Mouse (Mus musculus) forebrain, embryonic 14.5 days (tissue): ENCODE measurements around the gene Spata17. TPM values are rescaled to one million over a fixed set of nuclear protein-coding genes. Genes with fewer than 3 reads are reported as not detected.

Experiments used
- ATAC-seq: fragments of 200-750 bp; cut with Nextera tagmentation; 2 replicates; pipeline ENCODE4 v1.8.0; 2017; ENCODE audit warnings: mild to moderate bottlenecking, moderate library complexity
- DNase-seq: peaks from one replicate; pipeline ENCODE4 v3.0.0-alpha.2; 2015; ENCODE audit warnings: low spot score
- H3K27ac ChIP-seq: fragments of 300-500 bp; sonication (generic); 2 replicates; pipeline ENCODE4 v1.5.1; 2014; ENCODE audit warnings: low read depth, mild to moderate bottlenecking, control low read depth, low read length, moderate library complexity
- H3K27me3 ChIP-seq: fragments of 300-500 bp; sonication (generic); replicated peaks from 2 replicates; pipeline ENCODE4 v1.6.1; 2014; ENCODE audit warnings: low read length, control low read depth, mixed read lengths; ENCODE audit not compliant: control insufficient read depth, insufficient read depth
- H3K36me3 ChIP-seq: fragments of 300-500 bp; sonication (generic); 2 replicates; pipeline ENCODE4 v1.6.1; 2014; ENCODE audit warnings: low read length, control low read depth; ENCODE audit not compliant: control insufficient read depth, insufficient read depth
- H3K4me1 ChIP-seq: fragments of 300-500 bp; sonication (generic); 2 replicates; pipeline ENCODE4 v1.6.1; 2014; ENCODE audit warnings: antibody characterized with exemption, low read length, control low read depth; ENCODE audit not compliant: control insufficient read depth, insufficient read depth
- H3K4me2 ChIP-seq: fragments of 300-500 bp; sonication (generic); 2 replicates; pipeline ENCODE4 v1.6.1; 2014; ENCODE audit warnings: mild to moderate bottlenecking, control low read depth, low read length
- H3K4me3 ChIP-seq: fragments of 300-500 bp; sonication (generic); 2 replicates; pipeline ENCODE4 v1.5.1; 2014; ENCODE audit warnings: low read depth, low read length, control low read depth
- H3K9ac ChIP-seq: fragments of 300-500 bp; sonication (generic); 2 replicates; pipeline ENCODE4 v1.6.1; 2014; ENCODE audit warnings: mild to moderate bottlenecking, low read length, control low read depth, moderate library complexity
- H3K9me3 ChIP-seq: fragments of 300-500 bp; sonication (generic); replicated peaks from 2 replicates; pipeline ENCODE4 v1.6.1; 2016; ENCODE audit warnings: low read length, control low read depth, mixed read lengths; ENCODE audit not compliant: control insufficient read depth
- WGBS: fragments of 180-500 bp; shearing (Covaris S2); extraction: QIAGEN DNeasy Blood & Tissue Kit; methylation state at CpG from one replicate; pipeline ENCODE4 v1.1.7; 2014; 5-methylcytosine and 5-hydroxymethylcytosine counted together
- polyA plus RNA-seq: library from polyadenylated mRNA; unstranded; fragments of >200 nt; fragmentation: Nextera tagmentation; extraction: Ambion mirVana; gene quantifications from 2 replicates; pipeline ENCODE4 v1.2.1, GENCODE M21; 2014

The Spata17 gene
- polyA plus RNA-seq, 1 experiment from 2014 or later: 0.79 TPM

DNA sequence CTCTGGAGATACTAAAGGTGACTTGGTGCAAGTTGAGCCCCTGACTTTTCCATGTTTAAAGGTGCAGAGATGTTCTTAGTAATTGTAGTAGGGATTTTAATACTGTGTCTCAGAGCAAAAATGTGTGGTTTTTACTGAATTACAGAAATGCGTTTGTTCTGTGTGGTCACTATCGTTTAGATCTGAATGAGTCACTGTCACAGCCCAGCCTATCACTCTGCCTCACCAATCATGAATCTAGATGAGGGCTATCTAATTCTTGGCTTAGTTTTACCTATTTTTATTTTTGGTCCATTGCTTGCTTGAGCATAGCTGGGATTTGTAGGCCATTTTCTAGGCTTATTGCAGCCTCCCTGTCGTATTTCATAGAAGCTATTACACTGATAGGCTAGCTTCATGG is 19.9 kb upstream of the Spata17 start:
- no peak for DNase-seq
- H3K9me3 ChIP-seq: no peaks in the 10 kb centered on the region
- H3K27ac ChIP-seq: no peak overlapping the region
- H3K4me3 ChIP-seq: no peak overlapping the region
- H3K27me3 ChIP-seq: no peaks in the 10 kb centered on the region
- WGBS: 93% methylated on average over 3 of the region's 3 CpGs
- no peaks in the 10 kb centered on the region for H3K4me1 ChIP-seq
- H3K9ac ChIP-seq: no peak overlapping the region
- H3K36me3 ChIP-seq: peaks cover 18% of the 10 kb centered on the region; the same call in 1 of the 2 replicates
- no peak for ATAC-seq
- H3K4me2 ChIP-seq: no peak overlapping the region

DNA sequence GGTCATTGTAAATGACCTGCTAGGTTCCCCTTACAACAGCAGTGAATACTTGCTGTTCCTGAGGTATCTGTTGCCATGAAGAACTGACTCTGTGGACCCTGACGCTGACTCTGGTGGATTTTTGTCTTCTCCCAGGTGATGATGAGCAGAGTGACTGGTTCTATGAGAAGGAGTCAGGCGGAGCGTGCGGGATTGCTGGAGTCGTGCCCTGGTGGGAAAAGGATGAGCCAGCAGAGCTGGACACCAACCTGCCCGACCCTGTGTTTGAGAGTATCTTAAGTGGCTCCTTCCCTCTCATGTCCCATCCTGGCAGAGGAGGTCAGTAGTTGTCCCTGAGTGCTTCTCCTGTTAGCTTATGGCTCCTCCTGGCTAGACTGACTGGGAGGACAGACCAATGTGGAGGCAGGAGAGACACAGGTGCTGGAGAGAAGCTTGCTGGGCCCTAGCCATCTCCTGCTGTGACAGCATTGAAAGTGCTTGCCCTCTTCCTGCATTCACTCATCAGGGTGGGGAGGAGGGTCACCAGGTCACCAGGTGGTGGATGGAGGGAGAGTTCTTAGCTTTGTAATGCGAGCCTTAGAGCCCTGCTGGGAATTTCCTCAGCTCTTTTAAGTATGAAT is 17.8 kb upstream of the Spata17 start:
- Histone ChIP-seq H3K27me3 (no peaks in the 10 kb centered on the region), H3K36me3 (peaks cover 18% of the 10 kb centered on the region; the same call in 1 of the 2 replicates), H3K9ac (no peak overlapping the region), H3K4me1 (no peaks in the 10 kb centered on the region), H3K9me3 (no peaks in the 10 kb centered on the region), H3K4me2 (no peak overlapping the region), H3K4me3 (no peak overlapping the region), H3K27ac (no peak overlapping the region)
- 74% methylated on average over 7 of the region's 7 CpGs for WGBS
- ATAC-seq (no peak), DNase-seq (no peak)

DNA sequence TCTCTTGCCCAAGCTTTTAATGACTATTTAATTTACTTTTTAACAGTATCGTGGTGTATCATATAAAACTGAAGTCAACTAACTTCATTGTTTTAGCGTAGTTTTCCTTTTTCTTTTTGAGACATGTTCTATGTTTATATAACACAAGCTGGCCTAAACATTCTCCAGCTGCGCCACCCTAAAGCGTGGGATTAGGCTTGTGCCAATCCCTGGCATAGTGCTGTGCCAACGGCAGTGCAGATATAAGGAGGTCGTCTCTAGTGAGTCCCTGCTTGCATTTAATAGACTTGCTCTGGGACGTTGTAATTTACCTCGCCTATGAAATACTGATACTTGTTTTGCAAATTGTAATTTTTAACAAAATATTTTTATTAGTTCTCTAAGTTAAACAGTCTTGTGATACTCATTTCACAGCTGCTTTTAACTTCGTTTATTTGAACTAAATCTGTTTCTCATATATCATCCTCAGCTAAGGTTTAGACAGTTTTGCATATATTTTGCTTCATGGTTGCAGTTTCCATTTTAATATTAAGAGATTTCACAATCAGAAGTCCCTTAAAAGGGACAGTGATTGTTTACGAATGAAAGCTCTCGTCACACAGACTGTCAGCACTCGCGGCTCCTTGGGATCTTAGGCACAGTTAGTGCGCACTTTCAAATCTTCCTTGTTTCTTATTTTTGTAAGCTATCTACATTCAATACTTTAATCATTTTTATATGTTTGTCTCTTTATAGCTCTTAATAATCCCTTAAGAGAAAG is 17.1 kb upstream of the Spata17 start:
- Histone ChIP-seq H3K9me3 (no peaks in the 10 kb centered on the region), H3K27ac (no peak overlapping the region), H3K27me3 (no peaks in the 10 kb centered on the region), H3K4me1 (no peaks in the 10 kb centered on the region), H3K9ac (no peak overlapping the region), H3K4me3 (no peak overlapping the region), H3K4me2 (no peak overlapping the region), H3K36me3 (peaks cover 18% of the 10 kb centered on the region; the same call in 1 of the 2 replicates)
- ATAC-seq: no peak
- 89% methylated on average over 14 of the region's 14 CpGs for WGBS
- no peak for DNase-seq

DNA sequence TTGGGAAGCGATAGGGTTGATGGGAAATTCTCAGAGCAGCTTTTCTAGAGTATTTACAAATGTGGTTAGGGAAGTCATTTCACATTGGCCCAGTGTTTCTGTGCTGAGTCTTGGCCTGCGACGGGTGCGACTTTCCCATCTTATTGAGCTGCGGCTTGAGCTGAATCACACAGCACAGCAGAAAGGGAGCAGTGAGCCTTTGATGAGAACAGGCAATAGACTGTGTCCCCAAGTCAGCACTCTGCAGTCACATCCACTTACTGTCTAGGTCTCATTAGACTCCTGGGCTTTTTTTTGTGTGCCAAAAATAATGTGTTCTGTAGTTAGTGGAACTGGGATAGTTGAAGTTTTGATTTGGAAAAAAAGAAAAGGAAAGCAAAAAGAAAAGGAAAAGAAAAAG is 15.0 kb upstream of the Spata17 start:
- Histone ChIP-seq H3K4me3 (no peak overlapping the region), H3K9ac (no peak overlapping the region), H3K9me3 (no peaks in the 10 kb centered on the region), H3K27me3 (no peaks in the 10 kb centered on the region), H3K36me3 (peaks cover 20% of the 10 kb centered on the region), H3K4me2 (no peak overlapping the region), H3K27ac (no peak overlapping the region), H3K4me1 (no peaks in the 10 kb centered on the region)
- 90% methylated on average over 5 of the region's 5 CpGs for WGBS
- no peak for DNase-seq
- ATAC-seq: no peak

DNA sequence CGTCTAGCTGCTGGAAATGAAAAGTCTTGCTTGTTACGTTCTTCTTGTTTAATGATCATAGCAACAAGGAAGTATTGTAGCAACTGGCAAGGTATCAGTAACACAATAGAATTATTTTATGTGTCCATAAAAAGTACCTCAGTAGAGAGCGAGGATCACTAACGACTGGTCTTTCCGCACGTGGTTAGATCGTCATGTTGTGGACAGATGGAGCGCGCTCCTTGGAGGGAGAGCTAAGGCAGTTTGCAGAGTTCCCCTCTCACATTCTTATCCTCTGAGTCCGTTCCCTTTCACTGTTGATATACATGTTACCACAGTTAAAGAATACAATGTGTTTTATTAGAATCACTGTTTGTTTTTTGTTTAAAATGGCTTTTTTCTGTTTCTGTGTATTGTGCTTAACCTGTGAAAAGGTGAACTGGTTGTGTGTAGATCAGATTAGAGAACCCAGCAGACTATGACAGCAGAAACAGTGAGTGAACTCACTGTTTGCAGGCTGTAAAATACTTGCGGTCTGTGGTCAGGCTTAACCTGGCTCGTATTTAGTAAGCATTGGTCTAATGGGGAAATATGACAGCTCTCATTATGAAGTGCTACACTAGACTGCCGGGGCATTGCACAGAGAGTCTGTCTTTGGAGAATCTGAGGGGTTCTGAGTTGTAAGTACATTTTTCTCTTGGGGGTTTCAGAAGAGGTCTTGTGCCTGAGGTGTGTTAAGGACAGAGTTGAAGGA is 13.3 kb upstream of the Spata17 start:
- Histone ChIP-seq H3K27ac (no peak overlapping the region), H3K9ac (no peak overlapping the region), H3K27me3 (no peaks in the 10 kb centered on the region), H3K36me3 (peaks cover 14% of the 10 kb centered on the region), H3K4me3 (no peak overlapping the region), H3K9me3 (no peaks in the 10 kb centered on the region), H3K4me1 (no peaks in the 10 kb centered on the region), H3K4me2 (no peak overlapping the region)
- WGBS: 85% methylated on average over 13 of the region's 13 CpGs
- ATAC-seq: no peak
- no peak for DNase-seq

DNA sequence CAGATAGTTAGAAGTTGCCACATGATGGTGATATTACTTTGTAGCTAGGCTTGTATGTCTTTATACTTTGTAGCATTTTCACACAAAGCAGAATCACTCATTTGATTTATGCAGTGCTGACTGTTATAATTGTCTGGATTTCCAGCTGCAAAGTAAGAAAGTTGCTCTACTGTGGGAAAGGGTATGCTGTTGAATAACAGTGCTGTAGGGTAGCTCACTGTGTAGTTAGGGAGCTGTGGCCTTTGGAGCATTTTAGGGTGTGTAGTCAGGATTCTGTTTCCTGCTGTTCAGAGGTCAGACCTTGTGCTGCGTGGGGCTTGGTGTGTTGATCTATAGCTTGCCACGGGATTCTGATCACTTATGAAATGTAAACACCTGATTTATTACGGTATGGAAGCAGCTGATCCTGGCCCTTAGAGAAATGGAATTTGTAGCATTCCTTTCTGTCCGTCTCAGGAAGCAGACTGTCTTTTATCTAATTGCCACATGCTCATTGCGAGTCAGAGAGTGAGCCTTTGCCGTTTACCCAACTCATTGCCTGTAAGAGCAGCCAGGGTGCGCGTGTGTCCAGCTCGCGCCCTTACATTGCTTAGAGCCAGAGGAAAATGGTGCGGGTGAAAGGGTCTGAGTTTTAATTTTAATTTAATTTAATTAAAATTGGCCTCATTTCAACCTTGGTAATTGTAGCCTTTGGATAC is 11.2 kb upstream of the Spata17 start:
- Histone ChIP-seq H3K4me1 (no peaks in the 10 kb centered on the region), H3K4me2 (no peak overlapping the region), H3K9me3 (no peaks in the 10 kb centered on the region), H3K27ac (no peak overlapping the region), H3K27me3 (no peaks in the 10 kb centered on the region), H3K9ac (no peak overlapping the region), H3K36me3 (peaks cover 13% of the 10 kb centered on the region), H3K4me3 (no peak overlapping the region)
- no peak for DNase-seq
- WGBS: 86% methylated on average over 11 of the region's 11 CpGs
- no peak for ATAC-seq

DNA sequence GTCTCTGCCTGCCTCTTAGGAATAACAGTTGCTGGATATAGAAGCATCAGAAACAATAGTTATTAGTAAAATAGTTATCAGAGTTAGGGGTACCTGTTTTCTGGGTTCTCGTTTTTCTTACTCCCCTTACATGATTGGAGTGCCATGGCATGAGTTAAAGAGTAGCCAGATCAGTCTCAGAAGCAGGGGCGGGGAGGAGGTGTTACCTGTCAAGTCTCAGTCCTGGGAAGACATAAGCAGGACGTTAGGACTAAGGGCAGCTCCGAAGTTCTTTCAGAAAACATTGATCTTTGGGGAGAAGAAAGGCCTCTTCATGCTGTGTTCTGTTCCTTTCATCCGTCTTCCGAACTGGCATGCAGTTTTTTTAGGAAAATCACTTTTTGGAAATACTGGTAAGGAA is 5.5 kb upstream of the Spata17 start:
- WGBS: 77% methylated on average over 6 of the region's 6 CpGs
- Histone ChIP-seq H3K36me3 (peaks cover 4% of the 10 kb centered on the region), H3K4me2 (no peak overlapping the region), H3K27ac (no peak overlapping the region), H3K9me3 (no peaks in the 10 kb centered on the region), H3K27me3 (no peaks in the 10 kb centered on the region), H3K4me1 (peaks cover 4% of the 10 kb centered on the region; the same call in 1 of the 2 replicates), H3K4me3 (no peak overlapping the region), H3K9ac (no peak overlapping the region)
- no peak for ATAC-seq
- DNase-seq: no peak

DNA sequence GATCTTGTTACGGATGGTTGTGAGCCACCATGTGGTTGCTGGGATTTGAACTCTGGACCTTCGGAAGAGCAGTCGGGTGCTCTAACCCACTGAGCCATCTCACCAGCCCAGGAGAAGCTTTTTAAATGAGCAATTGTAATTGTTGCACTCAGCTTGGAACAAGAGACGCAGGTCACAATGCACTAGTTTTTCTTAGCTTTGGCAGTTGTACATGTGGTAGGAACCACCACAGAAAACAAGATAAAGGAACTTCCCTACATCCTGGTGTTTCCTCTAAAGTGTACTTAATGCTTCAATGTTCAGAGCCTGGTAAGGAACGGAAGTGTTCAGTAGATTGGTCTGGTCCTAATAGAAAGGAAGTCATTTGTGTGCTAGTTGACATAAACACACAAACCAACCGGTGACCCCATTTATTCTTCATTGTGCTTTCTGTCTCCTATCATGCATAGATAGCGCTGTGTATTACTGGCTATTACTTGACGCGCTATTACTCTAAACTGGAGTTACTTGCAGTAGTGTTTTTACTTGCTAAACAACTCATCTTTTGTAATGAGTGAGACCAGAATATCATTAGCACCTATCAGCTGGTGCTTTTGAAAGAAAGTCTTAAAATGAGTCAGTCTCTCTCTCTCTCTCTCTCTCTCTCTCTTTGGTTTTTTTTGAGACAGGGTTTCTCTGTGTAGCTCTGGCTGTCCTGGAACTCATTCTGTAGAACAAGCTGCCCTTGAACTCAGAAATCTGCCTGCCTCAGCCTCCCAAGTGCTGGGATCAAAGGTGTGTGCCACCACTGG is 1.6 kb upstream of the Spata17 start:
- H3K27me3 ChIP-seq: no peaks in the 10 kb centered on the region
- no peak overlapping the region for H3K27ac ChIP-seq
- no peak overlapping the region for H3K9ac ChIP-seq
- H3K4me2 ChIP-seq: no peak overlapping the region
- WGBS: 95% methylated on average over 9 of the region's 9 CpGs
- peaks cover 4% of the 10 kb centered on the region; the same call in 1 of the 2 replicates for H3K4me1 ChIP-seq
- H3K4me3 ChIP-seq: no peak overlapping the region
- no peak for ATAC-seq
- no peaks in the 10 kb centered on the region for H3K9me3 ChIP-seq
- no peaks in the 10 kb centered on the region for H3K36me3 ChIP-seq
- DNase-seq: no peak
